Mouse (Mus musculus): ENCODE results near the gene Flt3l.

- TF ChIP-seq CTCF (IDR thresholded peaks at IDR 0.05; ENCODE audit: control insufficient read depth, insufficient read depth, insufficient read length), result no peak
- no peak for TF ChIP-seq USF1 (IDR thresholded peaks at IDR 0.05; ENCODE audit: low read depth)
- no peak for TF ChIP-seq CEBPB (IDR thresholded peaks at IDR 0.05; ENCODE audit: low read depth)
- no peak for TF ChIP-seq MAX (IDR thresholded peaks at IDR 0.05)
- no peak for TF ChIP-seq FOSL1 (IDR thresholded peaks at IDR 0.05; ENCODE audit: insufficient read depth, low read length, poor library complexity, severe bottlenecking)
These were observed 26.9 kb upstream of the Flt3l start for GRCm38 (mm10) chr7:45162996-45163615.
